Mouse (Mus musculus) liver, embryonic 15.5 days (tissue): ENCODE data around the gene Slc12a9. TPM values are rescaled to one million over a fixed set of nuclear protein-coding genes. Genes with fewer than 3 reads are reported as not detected.
"Not testable (repeated sequence)": the region's sequence is repeated elsewhere in the genome, so short reads cannot be mapped to it uniquely, and the experiment has no call there.

Experiments used
- ATAC-seq: fragments of 200-750 bp; cut with Nextera tagmentation; 2 replicates; pipeline ENCODE4 v1.8.0; 2017; ENCODE audit warnings: moderate number of reproducible peaks, mild to moderate bottlenecking, moderate library complexity; ENCODE audit not compliant: insufficient read depth
- H3K27ac ChIP-seq: fragments of 300-500 bp; sonication (generic); replicated peaks from 2 replicates; pipeline ENCODE4 v1.5.1; 2015; ENCODE audit warnings: mild to moderate bottlenecking, inconsistent platforms
- H3K27me3 ChIP-seq: fragments of 300-500 bp; sonication (generic); 2 replicates; pipeline ENCODE4 v1.6.1; 2015; ENCODE audit warnings: mild to moderate bottlenecking, inconsistent platforms
- H3K36me3 ChIP-seq: fragments of 300-500 bp; sonication (generic); replicated peaks from 2 replicates; pipeline ENCODE4 v1.6.1; 2015; ENCODE audit warnings: moderate library complexity, mild to moderate bottlenecking, inconsistent platforms
- H3K4me1 ChIP-seq: fragments of 300-500 bp; sonication (generic); replicated peaks from 2 replicates; pipeline ENCODE4 v1.6.1; 2015; ENCODE audit warnings: inconsistent platforms
- H3K4me2 ChIP-seq: fragments of 300-500 bp; sonication (generic); 2 replicates; pipeline ENCODE4 v1.6.1; 2015; ENCODE audit warnings: moderate library complexity, mild to moderate bottlenecking, inconsistent platforms
- H3K4me3 ChIP-seq: fragments of 300-500 bp; sonication (generic); replicated peaks from 2 replicates; pipeline ENCODE4 v1.5.1; 2015; ENCODE audit warnings: mild to moderate bottlenecking, inconsistent platforms
- H3K9ac ChIP-seq: fragments of 300-500 bp; sonication (generic); 2 replicates; pipeline ENCODE4 v1.6.1; 2015; ENCODE audit warnings: moderate library complexity, mild to moderate bottlenecking, inconsistent platforms
- H3K9me3 ChIP-seq: fragments of 300-500 bp; sonication (generic); replicated peaks from 2 replicates; pipeline ENCODE4 v1.6.1; 2016; ENCODE audit warnings: inconsistent platforms
- WGBS: fragments of 180-500 bp; shearing (Covaris S2); methylation state at CpG from one replicate; pipeline ENCODE4 v1.1.7; 2015; ENCODE audit warnings: mixed read lengths; ENCODE audit not compliant: insufficient replicate concordance; 5-methylcytosine and 5-hydroxymethylcytosine counted together
- microRNA-seq: library from miRNA; unstranded; fragments of <30 nt; microRNA quantifications from one replicate; pipeline ENCODE4, GENCODE M21; 2016
- polyA plus RNA-seq: library from polyadenylated mRNA; unstranded; fragments of >200 nt; fragmentation: Nextera tagmentation; extraction: Ambion mirVana; gene quantifications from 2 replicates; pipeline ENCODE4 v1.2.1, GENCODE M21; 2015

The Slc12a9 gene
- polyA plus RNA-seq, 1 experiment from 2014 or later: 3.2 TPM

GRCm38 (mm10) chr5:137286655-137287031, 46.8 kb downstream of the Slc12a9 start:
- peak overlapping the region; percentile 93; the same call in 1 of the 2 replicates for H3K9ac ChIP-seq
- peaks cover 4% of the 10 kb centered on the region; the same call in 1 of the 2 replicates for H3K36me3 ChIP-seq
- H3K4me3 ChIP-seq: peak overlapping the region; percentile 83
- peaks cover 49% of the 10 kb centered on the region for H3K27me3 ChIP-seq
- no peak overlapping the region for H3K27ac ChIP-seq
- no peaks in the 10 kb centered on the region for H3K9me3 ChIP-seq
- H3K4me2 ChIP-seq: peak overlapping the region; percentile 100
- 0% methylated on average over 16 of the region's 16 CpGs for WGBS
- no peak for ATAC-seq
- peaks cover 54% of the 10 kb centered on the region for H3K4me1 ChIP-seq

GRCm38 (mm10) chr5:137285986-137286385, 47.4 kb downstream of the Slc12a9 start:
- Histone ChIP-seq H3K4me3 (no peak overlapping the region), H3K4me1 (peaks cover 47% of the 10 kb centered on the region), H3K27me3 (peaks cover 46% of the 10 kb centered on the region), H3K4me2 (no peak overlapping the region; the same call in 1 of the 2 replicates), H3K36me3 (no peaks in the 10 kb centered on the region), H3K27ac (no peak overlapping the region), H3K9me3 (no peaks in the 10 kb centered on the region), H3K9ac (no peak overlapping the region)
- WGBS: 39% methylated on average over 7 of the region's 7 CpGs
- no peak for ATAC-seq

- Histone ChIP-seq H3K27ac (no peak overlapping the region), H3K36me3 (no peaks in the 10 kb centered on the region), H3K4me2 (no peak overlapping the region), H3K4me3 (no peak overlapping the region), H3K9me3 (no peaks in the 10 kb centered on the region), H3K9ac (no peak overlapping the region), H3K27me3 (peaks cover 44% of the 10 kb centered on the region), H3K4me1 (peaks cover 38% of the 10 kb centered on the region)
- WGBS: 41% methylated on average over 5 of the region's 5 CpGs
- ATAC-seq: no peak
These were observed 48.4 kb downstream of the Slc12a9 start for GRCm38 (mm10) chr5:137285045-137285444.

GRCm38 (mm10) chr5:137284411-137284810, 49.0 kb downstream of the Slc12a9 start:
- H3K9ac ChIP-seq, H3K4me3 ChIP-seq, H3K9me3 ChIP-seq, H3K27ac ChIP-seq, H3K36me3 ChIP-seq, H3K4me2 ChIP-seq, ATAC-seq: not testable (repeated sequence)
- 70% methylated on average over 6 of the region's 6 CpGs for WGBS
- H3K4me1 ChIP-seq: peaks cover 32% of the 10 kb centered on the region
- peaks cover 38% of the 10 kb centered on the region for H3K27me3 ChIP-seq

DNA sequence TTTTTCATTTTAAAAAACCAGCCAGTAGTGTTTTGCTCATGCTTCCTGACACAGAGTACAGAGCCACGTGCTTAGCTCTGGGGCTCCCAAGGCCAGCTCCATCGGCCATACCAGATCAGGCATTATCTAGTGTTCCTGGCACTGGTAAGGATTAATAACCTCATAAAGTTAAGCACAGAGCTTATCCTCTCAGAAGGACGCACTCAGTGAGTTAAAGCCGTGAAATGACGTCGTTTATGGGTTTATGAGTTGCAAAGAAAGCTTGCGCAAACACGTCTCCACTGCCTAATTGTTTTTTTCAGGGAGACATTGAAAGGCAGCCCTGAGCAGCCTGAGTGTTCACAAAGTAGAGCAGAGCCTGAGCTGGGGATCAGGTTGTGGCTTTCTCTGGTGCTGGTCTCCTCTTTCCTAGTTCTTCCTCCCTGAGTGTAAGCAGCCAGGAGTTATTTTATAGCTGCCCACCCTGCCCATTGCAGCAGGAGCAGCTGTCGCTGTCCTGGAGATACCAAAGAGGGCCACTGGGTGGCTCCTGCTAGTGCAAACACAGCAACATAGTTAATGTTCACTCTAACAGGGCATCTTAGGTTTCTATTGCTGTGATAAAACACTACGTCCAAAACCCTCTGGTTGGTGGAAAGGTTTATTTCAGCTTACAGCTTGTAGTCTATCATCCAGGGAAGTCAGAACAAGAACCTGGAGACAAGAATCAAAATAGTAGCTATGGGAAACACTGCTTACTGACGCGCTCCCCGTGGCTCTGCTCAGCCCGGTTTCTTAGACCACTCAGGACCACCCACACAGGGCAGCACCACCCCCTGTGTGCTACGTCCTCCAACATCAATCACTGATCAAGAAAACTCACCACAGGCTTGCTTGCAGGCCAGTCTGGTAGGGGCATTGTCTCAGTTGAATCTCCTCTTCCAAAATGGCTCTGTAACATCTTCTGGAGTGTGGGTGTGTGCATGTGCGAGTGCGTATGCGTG, 55.7 kb downstream of the Slc12a9 start:
- H3K4me2 ChIP-seq: no peak overlapping the region
- WGBS: 51% methylated on average over 18 of the region's 18 CpGs
- no peak for ATAC-seq

GRCm38 (mm10) chr5:137268131-137268910, 65.1 kb downstream of the Slc12a9 start:
- no peaks in the 10 kb centered on the region for H3K27me3 ChIP-seq
- peaks cover 15% of the 10 kb centered on the region for H3K4me1 ChIP-seq
- no peak overlapping the region for H3K4me2 ChIP-seq
- 21% methylated on average over 18 of the region's 18 CpGs for WGBS
- H3K9me3 ChIP-seq: no peaks in the 10 kb centered on the region
- H3K4me3 ChIP-seq: no peak overlapping the region
- ATAC-seq: no peak
- H3K9ac ChIP-seq: no peak overlapping the region
- no peak overlapping the region for H3K27ac ChIP-seq
- no peaks in the 10 kb centered on the region for H3K36me3 ChIP-seq

More for the DNA sequence above, 55.7 kb downstream of the Slc12a9 start:
- Histone ChIP-seq H3K27ac (no peak overlapping the region), H3K4me3 (no peak overlapping the region), H3K27me3 (peaks cover 11% of the 10 kb centered on the region), H3K36me3 (no peaks in the 10 kb centered on the region), H3K4me1 (0 out of 2 replicates have a peak, but pooled peaks cover 4% of the 10 kb centered on the region), H3K9me3 (no peaks in the 10 kb centered on the region), H3K9ac (no peak overlapping the region)

DNA sequence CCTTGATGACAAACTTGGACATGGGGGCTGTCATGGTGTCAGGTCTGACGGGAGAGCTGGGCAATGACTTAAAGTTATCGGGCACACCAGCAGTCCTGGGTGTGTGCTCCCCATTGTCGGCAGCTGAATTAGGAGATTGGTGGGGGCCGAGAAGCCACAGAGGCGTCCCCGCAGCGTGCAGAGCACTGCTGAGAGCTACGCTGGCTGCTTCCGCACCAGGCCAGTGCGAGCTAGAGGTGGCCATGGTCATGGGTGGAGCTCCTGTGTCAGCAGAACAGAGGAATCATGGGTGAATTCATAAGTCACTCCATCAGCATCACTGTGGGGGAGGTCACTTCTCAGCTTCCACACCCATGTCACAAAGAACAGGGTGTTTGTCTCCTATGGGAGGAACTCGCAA, 68.6 kb downstream of the Slc12a9 start:
- no peaks in the 10 kb centered on the region for H3K27me3 ChIP-seq
- 0 out of 2 replicates have a peak overlapping the region, but pooled peaks have one; percentile 45 for H3K27ac ChIP-seq
- peaks cover 15% of the 10 kb centered on the region for H3K4me1 ChIP-seq
- H3K9me3 ChIP-seq: no peaks in the 10 kb centered on the region
- H3K4me2 ChIP-seq: no peak overlapping the region
- H3K9ac ChIP-seq: no peak overlapping the region
- WGBS: 41% methylated on average over 11 of the region's 11 CpGs
- H3K36me3 ChIP-seq: no peaks in the 10 kb centered on the region
- H3K4me3 ChIP-seq: no peak overlapping the region
- 0 out of 2 replicates have a peak, but pooled peaks have one; percentile 28 for ATAC-seq

Small RNAs within 50 kb of the gene (microRNA-seq; reads per million reads assigned to microRNA genes)
- gene Mir7036 (not detected), gene Mir8116 (not detected)

Other genes with a start within 250 kb of the Slc12a9 start
- 11.1 and 15.6 TPM in 2 replicates for gene Trim56, start 217.4 kb downstream of the Slc12a9 start, polyA plus RNA-seq
- not detected in 2 replicates for gene Muc3, start 184.3 kb downstream of the Slc12a9 start, polyA plus RNA-seq
- 0.05 TPM in 1 of 2 replicates, not detected in the other for gene Muc3a, start 121.2 kb downstream of the Slc12a9 start, polyA plus RNA-seq
- gene Ache, start 46.1 kb downstream of the Slc12a9 start, polyA plus RNA-seq: 17.2 and 20.7 TPM in 2 replicates
- 7.4 and 9.6 TPM in 2 replicates for gene Ufsp1, start 39.0 kb downstream of the Slc12a9 start, polyA plus RNA-seq
- 68.0 and 76.9 TPM in 2 replicates for gene Srrt, start 25.9 kb downstream of the Slc12a9 start, polyA plus RNA-seq
- gene Trip6, start 19.2 kb downstream of the Slc12a9 start, polyA plus RNA-seq: 8.2 and 11.2 TPM in 2 replicates
- 7.6 and 8.6 TPM in 2 replicates for gene Ephb4, start 16.5 kb upstream of the Slc12a9 start, polyA plus RNA-seq
- gene Zan, start 143.5 kb upstream of the Slc12a9 start, polyA plus RNA-seq: 0.07 and 0.25 TPM in 2 replicates
- gene Pop7, start 168.9 kb upstream of the Slc12a9 start, polyA plus RNA-seq: 29.4 and 33.4 TPM in 2 replicates
- 3.2 and 3.8 TPM in 2 replicates for gene Gigyf1, start 185.0 kb upstream of the Slc12a9 start, polyA plus RNA-seq
- gene Epo, start 199.6 kb upstream of the Slc12a9 start, polyA plus RNA-seq: 0.68 and 1.0 TPM in 2 replicates
- gene Gnb2, start 199.9 kb upstream of the Slc12a9 start, polyA plus RNA-seq: 150 and 161 TPM in 2 replicates
- gene Actl6b, start 219.9 kb upstream of the Slc12a9 start, polyA plus RNA-seq: 0.07 TPM in 2 replicates
- gene Tfr2, start 236.2 kb upstream of the Slc12a9 start, polyA plus RNA-seq: 55.1 and 65.5 TPM in 2 replicates